9 mouse cellular contexts compared by ENCODE assay signal in genomic region chr13:73803450-73804178, GRCm38 (mm10). TPM values are rescaled to one million over a fixed set of nuclear protein-coding genes. Genes with fewer than 3 reads are reported as not detected.
DNase-seq lines count a peak whose midpoint lies in the region; ATAC-seq and TF ChIP-seq lines count a peak whose summit lies in the region.
"Had no signal": no experiment of that assay in that cellular context is flagged by ENCODE, and none has a peak within 500 bp of the region (broad histone marks: within the 10 kb centered on the region; RNA-seq: fewer than 3 reads in every experiment).

No protein-coding gene starts in this region.

- 75% methylated on average over 8 of the region's 8 CpGs for WGBS in intestine, postnatal 0 days
- WGBS in hindbrain, embryonic 16.5 days: 92% methylated on average over 8 of the region's 8 CpGs

- DNase-seq in right cerebral cortex, adult 18-20 months: peak; percentile 15
- DNase-seq in right cerebral cortex, postnatal 4 days: no peak
- DNase-seq in gastrocnemius, postnatal 10 days: peak; percentile 17
- peak; percentile 73 for DNase-seq in lung, postnatal 10 days
- DNase-seq in urinary bladder, postnatal 36 days (ENCODE audit: low spot score in 2 of 2): peak; percentile 28 to 50
- DNase-seq in thymus, adult 18-20 months: no peak

- H3K27me3 ChIP-seq in intestine, postnatal 0 days (replicated peaks; ENCODE audit: control insufficient read depth, insufficient read depth, low read length): no peaks in the 10 kb centered on the region
- no peaks in the 10 kb centered on the region for H3K27me3 ChIP-seq in hindbrain, embryonic 16.5 days (replicated peaks; ENCODE audit: control insufficient read depth, insufficient read depth, low read length)

- H3K9ac ChIP-seq in intestine, postnatal 0 days (ENCODE audit: low read depth, low read length): no peak overlapping the region
- no peak overlapping the region for H3K9ac ChIP-seq in hindbrain, embryonic 16.5 days (ENCODE audit: low read depth, low read length)

- ATAC-seq in intestine, postnatal 0 days: peak; percentile 34; the same call in 1 of the 2 replicates
- ATAC-seq in hindbrain, embryonic 16.5 days: no peak; the same call in 1 of the 2 replicates

- H3K36me3 ChIP-seq in intestine, postnatal 0 days (ENCODE audit: control insufficient read depth, insufficient read depth): peaks cover 86% of the 10 kb centered on the region
- no peaks in the 10 kb centered on the region; the same call in 1 of the 2 replicates for H3K36me3 ChIP-seq in hindbrain, embryonic 16.5 days (ENCODE audit: control insufficient read depth, insufficient read depth, low read length)

- no peak for TF ChIP-seq CTCF in intestine, postnatal 0 days (IDR thresholded peaks at IDR 0.05; ENCODE audit: low read depth)

- no peaks in the 10 kb centered on the region for H3K9me3 ChIP-seq in intestine, postnatal 0 days (ENCODE audit: control insufficient read depth)
- H3K9me3 ChIP-seq in hindbrain, embryonic 16.5 days (ENCODE audit: control insufficient read depth, low read length): no peaks in the 10 kb centered on the region

- H3K27ac ChIP-seq in intestine, postnatal 0 days (ENCODE audit: low read depth, low read length): peak overlapping the region; percentile 36; the same call in 1 of the 2 replicates
- no peak overlapping the region for H3K27ac ChIP-seq in hindbrain, embryonic 16.5 days (ENCODE audit: low read depth, low read length)
- H3K27ac ChIP-seq: left cerebral cortex, adult 2 months had no signal

- no peak overlapping the region for H3K4me2 ChIP-seq in intestine, postnatal 0 days (replicated peaks; ENCODE audit: low read depth)
- no peak overlapping the region for H3K4me2 ChIP-seq in hindbrain, embryonic 16.5 days (ENCODE audit: low read length)

- H3K4me3 ChIP-seq in intestine, postnatal 0 days (ENCODE audit: low read depth, low read length): no peak overlapping the region
- no peak overlapping the region for H3K4me3 ChIP-seq in hindbrain, embryonic 16.5 days (ENCODE audit: low read length)
- H3K4me3 ChIP-seq: left cerebral cortex, adult 2 months had no signal

- H3K4me1 ChIP-seq in intestine, postnatal 0 days (replicated peaks; ENCODE audit: control insufficient read depth, insufficient read depth, low read length): no peaks in the 10 kb centered on the region
- H3K4me1 ChIP-seq in hindbrain, embryonic 16.5 days (ENCODE audit: control insufficient read depth, insufficient read depth, low read depth, low read length): no peaks in the 10 kb centered on the region

RNA-seq across cellular contexts. Expression of gene Nkd2, which starts 43.8 kb away (rescaled TPM):
- 1 to 10 TPM; 3.5 to 3.9 TPM for total RNA-seq in gastrocnemius, postnatal 10 days (2021)
- 4.1 and 4.6 TPM in 2 replicates for polyA plus RNA-seq in intestine, postnatal 0 days (2015; fragmentation: Nextera tagmentation; extraction: Ambion mirVana)
- polyA plus RNA-seq in hindbrain, embryonic 16.5 days (2015; fragmentation: Nextera tagmentation; extraction: Ambion mirVana): 16.9 and 18.2 TPM in 2 replicates

Comparison
In these comparisons a context has a peak if more than half of its experiments do, and no peak if none do; other contexts are left out.
1. DNase-seq: peak in right cerebral cortex, adult 18-20 months (single experiment), gastrocnemius, postnatal 10 days (single experiment), lung, postnatal 10 days (single experiment) and urinary bladder, postnatal 36 days (2 of 2); none in right cerebral cortex, postnatal 4 days (single experiment) and thymus, adult 18-20 months (0 of 2).